In genomic region chr1:118458279-118458678, GRCm38 (mm10) we compare ENCODE assay signal across 9 mouse cellular contexts.
A peak's percentile ranks its signal among the peaks of the same experiment; 100 is the strongest.
DNase-seq lines count a peak whose midpoint lies in the region; ATAC-seq and TF ChIP-seq lines count a peak whose summit lies in the region.
"Had no signal": no experiment of that assay in that cellular context is flagged by ENCODE, and none has a peak within 500 bp of the region (broad histone marks: within the 10 kb centered on the region; RNA-seq: fewer than 3 reads in every experiment).

No protein-coding gene starts in this region.

- ATAC-seq in heart, postnatal 0 days (ENCODE audit: insufficient read depth, low read depth): no peak
- no peak for ATAC-seq in embryonic facial prominence, embryonic 12.5 days (ENCODE audit: insufficient number of reproducible peaks, insufficient read depth, low FRiP score, low TSS enrichment)
- no peak for ATAC-seq in intestine, embryonic 14.5 days (replicated peaks; ENCODE audit: low FRiP score, low TSS enrichment, low read depth)
- no peak for ATAC-seq in midbrain, embryonic 16.5 days

- no peaks in the 10 kb centered on the region for H3K9me3 ChIP-seq in heart, postnatal 0 days (replicated peaks; ENCODE audit: control insufficient read depth, low read length)
- H3K9me3 ChIP-seq in embryonic facial prominence, embryonic 12.5 days: no peaks in the 10 kb centered on the region
- H3K9me3 ChIP-seq in intestine, embryonic 14.5 days (ENCODE audit: control insufficient read depth, low read length): no peaks in the 10 kb centered on the region
- H3K9me3 ChIP-seq in midbrain, embryonic 16.5 days (replicated peaks; ENCODE audit: control insufficient read depth, low read length, poor library complexity, severe bottlenecking): no peaks in the 10 kb centered on the region

- peak overlapping the region; percentile 99 for H3K27ac ChIP-seq in heart, postnatal 0 days (ENCODE audit: low read depth)
- H3K27ac ChIP-seq in embryonic facial prominence, embryonic 12.5 days: no peak overlapping the region
- peak overlapping the region; percentile 100; the same call in 1 of the 2 replicates for H3K27ac ChIP-seq in intestine, embryonic 14.5 days (ENCODE audit: low read depth)
- no peak overlapping the region for H3K27ac ChIP-seq in midbrain, embryonic 16.5 days (ENCODE audit: low read length)

- peaks cover 22% of the 10 kb centered on the region for H3K36me3 ChIP-seq in heart, postnatal 0 days (replicated peaks; ENCODE audit: control insufficient read depth, insufficient read depth, low read length)
- peaks cover 17% of the 10 kb centered on the region; the same call in 1 of the 2 replicates for H3K36me3 ChIP-seq in embryonic facial prominence, embryonic 12.5 days
- peaks cover 14% of the 10 kb centered on the region for H3K36me3 ChIP-seq in intestine, embryonic 14.5 days (ENCODE audit: control insufficient read depth, insufficient read depth, low read length)
- 0 out of 2 replicates have a peak, but pooled peaks cover 5% of the 10 kb centered on the region for H3K36me3 ChIP-seq in midbrain, embryonic 16.5 days (ENCODE audit: control insufficient read depth, insufficient read depth, low read length)

- TF ChIP-seq EP300 in heart, postnatal 0 days (IDR thresholded peaks at IDR 0.05; ENCODE audit: low read depth): no peak

- H3K9ac ChIP-seq in heart, postnatal 0 days (replicated peaks; ENCODE audit: low read depth, low read length): peak overlapping the region; percentile 42
- no peak overlapping the region for H3K9ac ChIP-seq in embryonic facial prominence, embryonic 12.5 days
- H3K9ac ChIP-seq in intestine, embryonic 14.5 days (ENCODE audit: low read length): no peak overlapping the region
- no peak overlapping the region for H3K9ac ChIP-seq in midbrain, embryonic 16.5 days (ENCODE audit: low read depth, low read length)

- peaks cover 21% of the 10 kb centered on the region for H3K4me1 ChIP-seq in heart, postnatal 0 days (ENCODE audit: control insufficient read depth, insufficient read depth)
- peaks cover 29% of the 10 kb centered on the region for H3K4me1 ChIP-seq in embryonic facial prominence, embryonic 12.5 days
- peaks cover 25% of the 10 kb centered on the region for H3K4me1 ChIP-seq in intestine, embryonic 14.5 days (replicated peaks; ENCODE audit: control insufficient read depth, insufficient read depth, low read length)
- peaks cover 40% of the 10 kb centered on the region for H3K4me1 ChIP-seq in midbrain, embryonic 16.5 days (ENCODE audit: control insufficient read depth, insufficient read depth, low read length)

- intact Hi-C loops in heart, postnatal 36 days (cut with DNase I): loop anchor here (5.0 kb wide), 2 partner anchors 121 to 136 kb away; partner anchors contain the start of gene Nifk

- no peaks in the 10 kb centered on the region for H3K27me3 ChIP-seq in heart, postnatal 0 days (ENCODE audit: control insufficient read depth, insufficient read depth, low read length)
- no peaks in the 10 kb centered on the region for H3K27me3 ChIP-seq in embryonic facial prominence, embryonic 12.5 days
- no peaks in the 10 kb centered on the region for H3K27me3 ChIP-seq in intestine, embryonic 14.5 days (replicated peaks; ENCODE audit: control insufficient read depth, insufficient read depth, low read length)
- no peaks in the 10 kb centered on the region for H3K27me3 ChIP-seq in midbrain, embryonic 16.5 days (ENCODE audit: control insufficient read depth, insufficient read depth, low read depth, low read length)

- H3K4me2 ChIP-seq in heart, postnatal 0 days (ENCODE audit: low read depth, low read length): peak overlapping the region; percentile 79
- peak overlapping the region; percentile 32 for H3K4me2 ChIP-seq in embryonic facial prominence, embryonic 12.5 days (replicated peaks)
- H3K4me2 ChIP-seq in intestine, embryonic 14.5 days (ENCODE audit: low read length): peak overlapping the region; percentile 60
- peak overlapping the region; percentile 90 for H3K4me2 ChIP-seq in midbrain, embryonic 16.5 days (ENCODE audit: low read length)

- peak overlapping the region; percentile 60; the same call in 1 of the 2 replicates for H3K4me3 ChIP-seq in heart, postnatal 0 days (ENCODE audit: low read depth, low read length)
- no peak overlapping the region for H3K4me3 ChIP-seq in embryonic facial prominence, embryonic 12.5 days
- no peak overlapping the region for H3K4me3 ChIP-seq in intestine, embryonic 14.5 days (ENCODE audit: low read depth, low read length)
- H3K4me3 ChIP-seq in midbrain, embryonic 16.5 days (ENCODE audit: low read depth, low read length): no peak overlapping the region

- no peak for TF ChIP-seq CTCF in heart, postnatal 0 days (IDR thresholded peaks at IDR 0.05; ENCODE audit: low read depth)

- whole genome bisulfite sequencing in heart, postnatal 0 days: 55% methylated on average over 3 of the region's 3 CpGs
- WGBS in embryonic facial prominence, embryonic 12.5 days: 56% methylated on average over 3 of the region's 3 CpGs
- whole genome bisulfite sequencing in intestine, embryonic 14.5 days: 57% methylated on average over 3 of the region's 3 CpGs
- 56% methylated on average over 3 of the region's 3 CpGs for WGBS in midbrain, embryonic 16.5 days

- DNase-seq in heart, postnatal 0 days (ENCODE audit: low spot score): no peak
- DNase-seq in heart, postnatal 36 days: no peak
- DNase-seq in intestine, embryonic 14.5 days (ENCODE audit: low spot score): no peak
- no peak for DNase-seq in urinary bladder, postnatal 36 days (ENCODE audit: low spot score in 2 of 2)
- no peak for DNase-seq in cerebellum, adult 11 months
- DNase-seq in right cerebral cortex, postnatal 4 days: no peak
- DNase-seq: cerebellum, adult 11-12 months had no signal

Comparison
In these comparisons a context has a peak if more than half of its experiments do, and no peak if none do; other contexts are left out.
1. H3K27ac ChIP-seq: peak in heart, postnatal 0 days (single experiment) and intestine, embryonic 14.5 days (single experiment); none in embryonic facial prominence, embryonic 12.5 days (single experiment) and midbrain, embryonic 16.5 days (single experiment).
2. H3K4me2 ChIP-seq: peak in every context shown above with its lines; median percentile 90 in midbrain, embryonic 16.5 days; 79 in heart, postnatal 0 days; 60 in intestine, embryonic 14.5 days; 32 in embryonic facial prominence, embryonic 12.5 days.